Mouse (Mus musculus): Measurements from ENCODE around the gene Glis3.

DNA sequence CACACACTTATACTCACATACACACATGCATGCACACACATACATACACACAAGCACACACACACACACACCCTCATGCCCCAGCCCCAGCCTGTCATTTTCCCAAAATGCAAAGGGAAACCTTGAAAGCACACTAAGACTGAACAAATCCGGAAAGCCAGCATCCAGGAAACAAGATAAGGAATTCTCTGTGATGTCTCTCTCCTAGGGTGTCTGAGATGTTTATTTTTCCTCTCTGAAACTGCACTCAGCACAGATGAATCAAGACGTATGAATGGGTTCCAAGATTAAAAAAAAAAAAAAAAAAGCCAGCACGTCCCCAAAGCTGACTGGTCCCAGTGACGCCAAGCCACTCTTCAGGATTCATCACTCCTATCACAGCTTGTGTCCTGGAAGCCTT, 85.7 kb downstream of the Glis3 start:
- TF ChIP-seq CTCF (IDR thresholded peaks at IDR 0.05; ENCODE audit: low read depth) (no peak), EP300 (IDR thresholded peaks at IDR 0.05; ENCODE audit: low read depth) (no peak)
